Mouse (Mus musculus) bone marrow macrophage, adult 2 months (primary cell): Measurements from ENCODE around the gene Grpel1.

Source experiments
- CTCF ChIP-seq: IDR thresholded peaks from 2 replicates; pipeline ENCODE4 v1.5.1; 2012; ENCODE audit warnings: low read depth, mild to moderate bottlenecking, low read length, moderate library complexity
- POLR2A ChIP-seq: IDR thresholded peaks from 2 replicates; pipeline ENCODE4 v1.6.1; 2012; ENCODE audit warnings: mild to moderate bottlenecking, low read depth, low read length, borderline replicate concordance

DNA sequence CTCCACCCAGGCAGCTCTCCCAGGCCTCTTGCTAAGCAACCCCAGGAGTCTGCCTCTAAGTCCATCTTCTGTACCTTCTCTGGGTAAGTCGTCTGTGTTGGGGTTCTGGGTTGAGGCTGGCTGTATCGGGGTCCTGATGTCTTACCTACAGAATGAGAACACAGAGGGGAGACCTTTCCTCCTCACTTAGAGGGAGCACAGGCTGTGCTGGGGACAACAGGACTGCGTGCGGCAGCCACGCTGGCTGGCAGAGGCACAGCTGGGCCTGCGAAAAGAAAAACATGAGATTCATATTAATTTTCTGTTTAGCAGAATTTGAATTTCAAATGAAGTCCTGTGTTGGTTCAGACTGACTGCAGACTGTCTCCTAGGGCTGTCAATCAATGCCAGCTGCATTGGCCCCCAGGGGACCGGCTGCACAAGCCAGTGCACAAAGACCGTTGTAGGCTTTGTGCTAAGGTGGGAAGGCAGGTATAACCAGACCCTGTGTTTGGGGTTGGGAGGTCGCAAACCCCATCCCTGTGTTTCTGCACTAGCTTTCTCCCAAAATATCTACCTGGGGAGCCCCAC, 30.3 kb upstream of the Grpel1 start:
- TF ChIP-seq POLR2A (no peak), CTCF (no peak)
